Mouse (Mus musculus) natural killer cell, adult 2 months (primary cell): ENCODE results near the gene Vps37d.
A peak's percentile ranks its signal among the peaks of the same experiment; 100 is the strongest.

Experiments
- DNase-seq, 2 experiments: peaks; one replicate each; pipeline ENCODE4 v3.0.0; 2022; ENCODE audit warnings: low spot score in 2 of 2

The Vps37d gene

GRCm38 (mm10) chr5:135029007-135029854, 48.8 kb downstream of the Vps37d start:
- no peak for DNase-seq

- DNase-seq: peak in 1 of 2 experiments; percentile 17
Observed at GRCm38 (mm10) chr5:135025899-135026298, 52.2 kb downstream of the Vps37d start.

- DNase-seq: peak; percentile 71 to 74
Observed at GRCm38 (mm10) chr5:135024665-135025224, 53.3 kb downstream of the Vps37d start.

GRCm38 (mm10) chr5:135023344-135024173, 54.5 kb downstream of the Vps37d start, which contains the start of gene Stx1a:
Gene Stx1a, plus strand, starts transcription at chr5:135023482.
- peak in 1 of 2 experiments; percentile 55 for DNase-seq
